Mouse (Mus musculus) ES-Bruce4 (cell line): ENCODE measurements around the gene Sntb2.

Source experiments
- CTCF ChIP-seq: IDR thresholded peaks from one replicate; pipeline ENCODE4 v1.8.1; 2011; ENCODE audit warnings: low read depth, low read length
- POLR2A ChIP-seq: IDR thresholded peaks from one replicate; pipeline ENCODE4 v1.8.1; 2011; ENCODE audit warnings: low read length; ENCODE audit not compliant: insufficient read depth

- TF ChIP-seq POLR2A, result no peak
- no peak for TF ChIP-seq CTCF
These were observed 27.8 kb downstream of the Sntb2 start for GRCm38 (mm10) chr8:106963365-106963764.
